Comparison of ENCODE assay signal across 9 mouse cellular contexts in the genomic region with DNA sequence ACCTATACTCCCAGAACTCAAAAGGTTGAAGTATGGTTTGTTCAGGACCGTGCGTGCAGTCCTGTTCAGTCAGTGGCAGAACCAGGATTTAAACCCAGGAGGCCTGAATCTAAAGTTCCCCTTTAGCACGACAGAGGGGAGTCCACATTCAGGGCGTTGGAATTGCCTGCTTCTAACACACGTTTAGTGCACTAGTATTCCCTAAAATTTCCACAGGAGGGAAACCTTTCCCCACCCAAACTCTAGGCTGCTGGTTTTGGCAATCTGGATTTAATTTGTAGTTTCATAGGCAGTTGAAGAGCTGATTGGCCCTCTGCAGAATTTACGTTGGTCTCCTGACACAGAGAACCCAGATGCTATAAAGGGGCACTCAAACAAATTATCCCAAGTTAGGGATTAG. TPM values are rescaled to one million over a fixed set of nuclear protein-coding genes. Genes with fewer than 3 reads are reported as not detected.
DNase-seq lines count a peak whose midpoint lies in the region; ATAC-seq and TF ChIP-seq lines count a peak whose summit lies in the region.
"Had no signal": no experiment of that assay in that cellular context is flagged by ENCODE, and none has a peak within 500 bp of the region (broad histone marks: within the 10 kb centered on the region; RNA-seq: fewer than 3 reads in every experiment).

No protein-coding gene starts in this region.

- H3K4me3 ChIP-seq in kidney, adult 2 months (ENCODE audit: insufficient read depth, low read depth, low read length) = no peak overlapping the region
- no peak overlapping the region for H3K4me3 ChIP-seq in kidney, embryonic 14.5 days (ENCODE audit: low read length)

- H3K4me2 ChIP-seq in kidney, embryonic 14.5 days (replicated peaks; ENCODE audit: low read depth, low read length) = no peak overlapping the region

- H3K9me3 ChIP-seq in kidney, embryonic 14.5 days (ENCODE audit: control insufficient read depth, low read length) = no peaks in the 10 kb centered on the region

- DNase-seq in kidney, adult 2 months = peak; percentile 43
- DNase-seq in NIH3T3 (ENCODE audit: low read depth) = peak; percentile 87
- peak; percentile 63 for DNase-seq in cerebellum, adult 8-10 months
- peak; percentile 50 to 76 for DNase-seq in layer of hippocampus, postnatal 14 days (ENCODE audit: low spot score in 2 of 2)
- no peak for DNase-seq in spleen, postnatal 36 days (ENCODE audit: low spot score in 2 of 2)
- DNase-seq: gastrocnemius, postnatal 36 days had no signal

- H3K27me3 ChIP-seq in kidney, adult 2 months (replicated peaks; ENCODE audit: control insufficient read depth, insufficient read depth, low read length) = no peaks in the 10 kb centered on the region
- no peaks in the 10 kb centered on the region for H3K27me3 ChIP-seq in kidney, embryonic 14.5 days (ENCODE audit: control insufficient read depth, insufficient read depth, low read length)

- no peak overlapping the region for H3K9ac ChIP-seq in kidney, embryonic 14.5 days (ENCODE audit: low read depth, low read length)

- TF ChIP-seq CTCF in kidney, adult 2 months (conservative IDR thresholded peaks at IDR 0.05; ENCODE audit: insufficient read depth, insufficient read length, low read depth, low read length) = peak; percentile 26; the same call in 1 of the 2 replicates

- H3K36me3 ChIP-seq in kidney, adult 2 months (ENCODE audit: control insufficient read depth, insufficient read depth, low read length) = no peaks in the 10 kb centered on the region
- no peaks in the 10 kb centered on the region for H3K36me3 ChIP-seq in kidney, embryonic 14.5 days (ENCODE audit: control insufficient read depth, insufficient read depth, low read length)

- H3K27ac ChIP-seq in kidney, adult 2 months (ENCODE audit: insufficient read depth, low read depth, low read length) = no peak overlapping the region
- H3K27ac ChIP-seq in kidney, embryonic 14.5 days (ENCODE audit: low read depth, low read length) = no peak overlapping the region

- no peak for ATAC-seq in kidney, embryonic 14.5 days (ENCODE audit: low FRiP score, low TSS enrichment)
- no peak for ATAC-seq in granulocyte monocyte progenitor cell, adult 5-6 weeks (replicated peaks; ENCODE audit: poor library complexity, severe bottlenecking)

- peaks cover 4% of the 10 kb centered on the region; the same call in 1 of the 2 replicates for H3K4me1 ChIP-seq in kidney, adult 2 months (ENCODE audit: control insufficient read depth, insufficient read depth, low read length)
- H3K4me1 ChIP-seq in kidney, embryonic 14.5 days (ENCODE audit: control insufficient read depth, insufficient read depth, low read length) = 0 out of 2 replicates have a peak, but pooled peaks cover 3% of the 10 kb centered on the region

- no peak for TF ChIP-seq POLR2A in kidney, adult 2 months (IDR thresholded peaks at IDR 0.05; ENCODE audit: low read depth, low read length)

- WGBS in kidney, adult 2 months = 48% methylated on average over 6 of the region's 6 CpGs
- WGBS in kidney, embryonic 14.5 days = 42% methylated on average over 6 of the region's 6 CpGs

RNA-seq across cellular contexts. Expression of gene Smpd1, which starts 5.1 kb away (rescaled TPM):
- polyA plus RNA-seq in kidney, adult 2 months (2012; rRNA removed) = 109 and 144 TPM in 2 replicates
- polyA plus RNA-seq in kidney, embryonic 14.5 days (2014; fragmentation: Nextera tagmentation; extraction: Ambion mirVana) = 35.2 and 45.7 TPM in 2 replicates
- total RNA-seq in layer of hippocampus, postnatal 14 days (2021) = 10 to 100 TPM; 90.1 to 93.9 TPM
- 11.5 and 13.8 TPM in 2 replicates for total RNA-seq in granulocyte monocyte progenitor cell, adult 5-6 weeks (2014; fragmentation: Nextera tagmentation)
- total RNA-seq in granulocyte monocyte progenitor cell, adult 5-6 weeks (2017) = 11.3 and 22.4 TPM in 2 replicates

RNA-seq across cellular contexts. Expression of gene Apbb1, which starts 32.4 kb away (rescaled TPM):
- 35.4 and 46.2 TPM in 2 replicates for polyA plus RNA-seq in kidney, adult 2 months (2012; rRNA removed)
- polyA plus RNA-seq in kidney, embryonic 14.5 days (2014; fragmentation: Nextera tagmentation; extraction: Ambion mirVana) = 40.1 and 43.0 TPM in 2 replicates
- total RNA-seq in layer of hippocampus, postnatal 14 days (2021) = 100 to 1,000 TPM; 368 to 375 TPM
- total RNA-seq in granulocyte monocyte progenitor cell, adult 5-6 weeks (2014; fragmentation: Nextera tagmentation) = 0.81 TPM in 1 of 2 replicates, not detected in the other
- total RNA-seq in granulocyte monocyte progenitor cell, adult 5-6 weeks (2017) = 0.05 TPM in 1 of 2 replicates, not detected in the other

RNA-seq across cellular contexts. Expression of gene Hpx, which starts 50.9 kb away (rescaled TPM):
- polyA plus RNA-seq in kidney, adult 2 months (2012; rRNA removed) = 0.34 and 0.61 TPM in 2 replicates
- 0.14 and 0.34 TPM in 2 replicates for polyA plus RNA-seq in kidney, embryonic 14.5 days (2014; fragmentation: Nextera tagmentation; extraction: Ambion mirVana)
- total RNA-seq in layer of hippocampus, postnatal 14 days (2021) = not detected
- not detected in 2 replicates for total RNA-seq in granulocyte monocyte progenitor cell, adult 5-6 weeks (2014; fragmentation: Nextera tagmentation)
- not detected in 2 replicates for total RNA-seq in granulocyte monocyte progenitor cell, adult 5-6 weeks (2017)
- polyA plus RNA-seq: neural tube, embryonic 14.5 days had no signal

Comparison
In these comparisons a context has a peak if more than half of its experiments do, and no peak if none do; other contexts are left out.
1. DNase-seq: peak in kidney, adult 2 months (single experiment), NIH3T3 (single experiment), cerebellum, adult 8-10 months (single experiment) and layer of hippocampus, postnatal 14 days (2 of 2); none in spleen, postnatal 36 days (0 of 2).
2. RNA of gene Apbb1, which starts 32.4 kb away (total RNA-seq): 368 to 375 TPM in layer of hippocampus, postnatal 14 days; 0.05 to 0.81 TPM in granulocyte monocyte progenitor cell, adult 5-6 weeks; every median in the first group is over 100 times any median in the second.